In the genomic region with DNA sequence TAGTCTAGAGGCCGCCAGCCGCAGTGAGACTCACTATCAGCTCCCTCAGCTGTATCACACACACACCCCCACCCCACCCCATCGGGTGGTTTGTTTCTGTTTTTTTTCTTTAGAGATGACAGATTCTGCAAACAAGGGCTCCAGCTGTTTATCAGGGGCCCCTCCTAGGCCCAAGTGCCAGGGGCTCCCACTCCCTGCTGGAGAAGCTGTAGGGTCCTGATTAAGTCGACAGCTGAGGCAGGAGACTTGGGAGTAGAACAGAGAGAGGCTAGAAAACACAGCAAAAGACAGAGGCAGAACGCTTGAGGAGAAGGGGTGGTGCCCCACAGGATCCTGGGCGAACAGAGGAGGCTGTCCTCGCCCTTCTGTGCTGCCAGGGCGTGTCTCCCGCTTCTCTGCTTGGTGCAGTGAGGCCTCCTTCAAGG, we compare ENCODE assay signal across 12 mouse cellular contexts. TPM values are rescaled to one million over a fixed set of nuclear protein-coding genes. Genes with fewer than 3 reads are reported as not detected.
A peak's percentile ranks its signal among the peaks of the same experiment; 100 is the strongest.
DNase-seq lines count a peak whose midpoint lies in the region; ATAC-seq lines count a peak whose summit lies in the region.
"Had no signal": no experiment of that assay in that cellular context is flagged by ENCODE, and none has a peak within 500 bp of the region (broad histone marks: within the 10 kb centered on the region; RNA-seq: fewer than 3 reads in every experiment).

No protein-coding gene starts in this region.

- peak overlapping the region; percentile 17; the same call in 1 of the 2 replicates for H3K27ac ChIP-seq in midbrain, embryonic 10.5 days (replicated peaks)
- no peak overlapping the region for H3K27ac ChIP-seq in midbrain, embryonic 13.5 days
- no peak overlapping the region for H3K27ac ChIP-seq in midbrain, embryonic 11.5 days (ENCODE audit: low read depth, low read length)
- no peak overlapping the region for H3K27ac ChIP-seq in hindbrain, embryonic 12.5 days
- H3K27ac ChIP-seq: forebrain, embryonic 12.5 days; layer of hippocampus, adult 2 months had no signal

- no peaks in the 10 kb centered on the region for H3K27me3 ChIP-seq in midbrain, embryonic 10.5 days (ENCODE audit: low read depth, poor library complexity, severe bottlenecking)
- H3K27me3 ChIP-seq in midbrain, embryonic 13.5 days, result no peaks in the 10 kb centered on the region
- H3K27me3 ChIP-seq in midbrain, embryonic 11.5 days (ENCODE audit: control insufficient read depth, insufficient read depth, low read length), result no peaks in the 10 kb centered on the region
- H3K27me3 ChIP-seq in hindbrain, embryonic 12.5 days, result no peaks in the 10 kb centered on the region
- H3K27me3 ChIP-seq: forebrain, embryonic 12.5 days had no signal

- WGBS in midbrain, embryonic 10.5 days, result 71% methylated on average over 9 of the region's 9 CpGs
- WGBS in midbrain, embryonic 13.5 days, result 72% methylated on average over 9 of the region's 9 CpGs
- WGBS in midbrain, embryonic 11.5 days, result 66% methylated on average over 9 of the region's 9 CpGs
- WGBS in hindbrain, embryonic 12.5 days, result 62% methylated on average over 9 of the region's 9 CpGs

- peaks cover 12% of the 10 kb centered on the region; the same call in 1 of the 2 replicates for H3K4me1 ChIP-seq in midbrain, embryonic 10.5 days
- no peaks in the 10 kb centered on the region for H3K4me1 ChIP-seq in midbrain, embryonic 13.5 days (replicated peaks)
- H3K4me1 ChIP-seq in midbrain, embryonic 11.5 days (ENCODE audit: control insufficient read depth, insufficient read depth, low read length), result no peaks in the 10 kb centered on the region
- H3K4me1 ChIP-seq in hindbrain, embryonic 12.5 days, result peaks cover 7% of the 10 kb centered on the region; the same call in 1 of the 2 replicates
- H3K4me1 ChIP-seq: forebrain, embryonic 12.5 days had no signal

- no peak for DNase-seq in midbrain, embryonic 10.5 days (ENCODE audit: low spot score)
- DNase-seq in yolk sac, embryonic 10.5 days (ENCODE audit: low spot score), result peak; percentile 56
- DNase-seq in adrenal gland, postnatal 4 days (ENCODE audit: low spot score in 2 of 2), result no peak
- DNase-seq in midbrain, embryonic 11.5 days (ENCODE audit: low spot score, missing footprints), result no peak
- DNase-seq: heart, postnatal 4 days; lung, postnatal 14 days had no signal

- no peak overlapping the region for H3K4me3 ChIP-seq in midbrain, embryonic 10.5 days
- no peak overlapping the region for H3K4me3 ChIP-seq in midbrain, embryonic 13.5 days (replicated peaks)
- no peak overlapping the region for H3K4me3 ChIP-seq in midbrain, embryonic 11.5 days (ENCODE audit: low read depth, low read length)
- no peak overlapping the region for H3K4me3 ChIP-seq in hindbrain, embryonic 12.5 days
- H3K4me3 ChIP-seq: forebrain, embryonic 12.5 days; layer of hippocampus, adult 2 months had no signal

- no peak overlapping the region for H3K9ac ChIP-seq in midbrain, embryonic 13.5 days (replicated peaks)
- no peak overlapping the region for H3K9ac ChIP-seq in midbrain, embryonic 11.5 days (ENCODE audit: low read length)
- no peak overlapping the region for H3K9ac ChIP-seq in hindbrain, embryonic 12.5 days
- H3K9ac ChIP-seq: forebrain, embryonic 12.5 days had no signal

- H3K9me3 ChIP-seq in midbrain, embryonic 10.5 days (replicated peaks), result no peaks in the 10 kb centered on the region
- H3K9me3 ChIP-seq in midbrain, embryonic 13.5 days, result no peaks in the 10 kb centered on the region
- no peaks in the 10 kb centered on the region for H3K9me3 ChIP-seq in midbrain, embryonic 11.5 days (ENCODE audit: control insufficient read depth, low read length)
- H3K9me3 ChIP-seq in hindbrain, embryonic 12.5 days (replicated peaks), result no peaks in the 10 kb centered on the region
- H3K9me3 ChIP-seq: forebrain, embryonic 12.5 days had no signal

- no peak overlapping the region for H3K4me2 ChIP-seq in midbrain, embryonic 13.5 days (replicated peaks)
- H3K4me2 ChIP-seq in midbrain, embryonic 11.5 days, result no peak overlapping the region
- no peak overlapping the region for H3K4me2 ChIP-seq in hindbrain, embryonic 12.5 days (replicated peaks)
- H3K4me2 ChIP-seq: forebrain, embryonic 12.5 days had no signal

- no peak for ATAC-seq in midbrain, embryonic 13.5 days
- peak; percentile 87 for ATAC-seq in erythroblast, adult 5-6 weeks (replicated peaks; ENCODE audit: low FRiP score, poor library complexity, severe bottlenecking)
- ATAC-seq in megakaryocyte-erythroid progenitor cell, adult 5-6 weeks (replicated peaks; ENCODE audit: low FRiP score, low TSS enrichment, poor library complexity, severe bottlenecking), result peak; percentile 98
- no peak for ATAC-seq in midbrain, embryonic 11.5 days (ENCODE audit: low FRiP score)
- no peak for ATAC-seq in hindbrain, embryonic 12.5 days (ENCODE audit: low FRiP score)

- H3K36me3 ChIP-seq in midbrain, embryonic 10.5 days, result no peaks in the 10 kb centered on the region
- H3K36me3 ChIP-seq in midbrain, embryonic 13.5 days, result no peaks in the 10 kb centered on the region
- H3K36me3 ChIP-seq in midbrain, embryonic 11.5 days (ENCODE audit: control insufficient read depth, insufficient read depth, low read length), result no peaks in the 10 kb centered on the region
- H3K36me3 ChIP-seq in hindbrain, embryonic 12.5 days, result no peaks in the 10 kb centered on the region
- H3K36me3 ChIP-seq: forebrain, embryonic 12.5 days had no signal

RNA-seq across cellular contexts. Expression of gene Ccnd3, which starts 31.0 kb away (rescaled TPM):
- polyA plus RNA-seq in midbrain, embryonic 10.5 days (2016; fragmentation: Nextera tagmentation; extraction: Ambion mirVana), result 270 and 341 TPM in 2 replicates
- 60.4 and 71.4 TPM in 2 replicates for polyA plus RNA-seq in midbrain, embryonic 13.5 days (2015; fragmentation: Nextera tagmentation; extraction: Ambion mirVana)
- 85.3 and 115 TPM in 2 replicates for total RNA-seq in erythroblast, adult 5-6 weeks (2015; ENCODE audit: low replicate concordance)
- total RNA-seq in erythroblast, adult 5-6 weeks (2017; ENCODE audit: low replicate concordance), result 64.3 and 65.9 TPM in 2 replicates
- 157 and 169 TPM in 2 replicates for total RNA-seq in megakaryocyte-erythroid progenitor cell, adult 5-6 weeks (2014; fragmentation: Nextera tagmentation)
- total RNA-seq in megakaryocyte-erythroid progenitor cell, adult 5-6 weeks (2017), result 31.3 and 51.3 TPM in 2 replicates
- 100 to 1,000 TPM; 198 to 200 TPM for total RNA-seq in adrenal gland, postnatal 4 days (2021)
- polyA plus RNA-seq in midbrain, embryonic 11.5 days (2014; fragmentation: Nextera tagmentation; extraction: Ambion mirVana), result 175 and 194 TPM in 2 replicates
- 177 and 179 TPM in 2 replicates for polyA plus RNA-seq in hindbrain, embryonic 12.5 days (2016; fragmentation: Nextera tagmentation; extraction: Ambion mirVana)

RNA-seq across cellular contexts. Expression of gene Taf8, which starts 33.7 kb away (rescaled TPM):
- polyA plus RNA-seq in midbrain, embryonic 10.5 days (2016; fragmentation: Nextera tagmentation; extraction: Ambion mirVana), result 31.4 and 33.8 TPM in 2 replicates
- 24.6 and 27.3 TPM in 2 replicates for polyA plus RNA-seq in midbrain, embryonic 13.5 days (2015; fragmentation: Nextera tagmentation; extraction: Ambion mirVana)
- total RNA-seq in erythroblast, adult 5-6 weeks (2015; ENCODE audit: low replicate concordance), result 34.5 and 36.5 TPM in 2 replicates
- 47.1 and 67.9 TPM in 2 replicates for total RNA-seq in erythroblast, adult 5-6 weeks (2017; ENCODE audit: low replicate concordance)
- total RNA-seq in megakaryocyte-erythroid progenitor cell, adult 5-6 weeks (2014; fragmentation: Nextera tagmentation), result 30.6 and 34.8 TPM in 2 replicates
- 30.5 and 45.8 TPM in 2 replicates for total RNA-seq in megakaryocyte-erythroid progenitor cell, adult 5-6 weeks (2017)
- total RNA-seq in adrenal gland, postnatal 4 days (2021), result 10 to 100 TPM; 31.7 to 38.1 TPM
- 25.5 TPM in 2 replicates for polyA plus RNA-seq in midbrain, embryonic 11.5 days (2014; fragmentation: Nextera tagmentation; extraction: Ambion mirVana)
- polyA plus RNA-seq in hindbrain, embryonic 12.5 days (2016; fragmentation: Nextera tagmentation; extraction: Ambion mirVana), result 27.5 and 29.5 TPM in 2 replicates

Comparison
In these comparisons a context has a peak if more than half of its experiments do, and no peak if none do; other contexts are left out.
1. ATAC-seq: peak in erythroblast, adult 5-6 weeks (single experiment) and megakaryocyte-erythroid progenitor cell, adult 5-6 weeks (single experiment); none in midbrain, embryonic 13.5 days (single experiment), midbrain, embryonic 11.5 days (single experiment) and hindbrain, embryonic 12.5 days (single experiment).